Mouse (Mus musculus) midbrain, postnatal 0 days (tissue): ENCODE results near the gene Kdr. TPM values are rescaled to one million over a fixed set of nuclear protein-coding genes. Genes with fewer than 3 reads are reported as not detected.
"Not testable (repeated sequence)": the region's sequence is repeated elsewhere in the genome, so short reads cannot be mapped to it uniquely, and the experiment has no call there.

Experiments
- ATAC-seq: fragments of 200-750 bp; cut with Nextera tagmentation; 2 replicates; pipeline ENCODE4 v1.8.0; 2017; ENCODE audit warnings: moderate number of reproducible peaks, mild to moderate bottlenecking, moderate TSS enrichment, moderate library complexity; ENCODE audit not compliant: low FRiP score
- DNase-seq: peaks from one replicate; pipeline ENCODE4 v3.0.0-alpha.2; 2015; ENCODE audit warnings: low spot score
- H3K27ac ChIP-seq: fragments of 300-500 bp; sonication (generic); 2 replicates; pipeline ENCODE4 v1.5.1; 2014; ENCODE audit warnings: low read depth, mild to moderate bottlenecking, low read length, mixed read lengths
- H3K27me3 ChIP-seq: fragments of 300-500 bp; sonication (generic); 2 replicates; pipeline ENCODE4 v1.6.1; 2014; ENCODE audit warnings: low read length, control low read depth, mixed read lengths; ENCODE audit not compliant: insufficient read depth
- H3K36me3 ChIP-seq: fragments of 300-500 bp; sonication (generic); 2 replicates; pipeline ENCODE4 v1.6.1; 2014; ENCODE audit warnings: low read length, control low read depth, mixed read lengths; ENCODE audit not compliant: insufficient read depth
- H3K4me1 ChIP-seq: fragments of 300-500 bp; sonication (generic); 2 replicates; pipeline ENCODE4 v1.6.1; 2014; ENCODE audit warnings: mild to moderate bottlenecking, control low read depth, antibody characterized with exemption, low read length, mixed read lengths; ENCODE audit not compliant: insufficient read depth
- H3K4me2 ChIP-seq: fragments of 300-500 bp; sonication (generic); 2 replicates; pipeline ENCODE4 v1.6.1; 2014; ENCODE audit warnings: low read depth, mild to moderate bottlenecking, low read length, mixed read lengths; ENCODE audit not compliant: poor library complexity, severe bottlenecking
- H3K4me3 ChIP-seq: fragments of 300-500 bp; sonication (generic); 2 replicates; pipeline ENCODE4 v1.5.1; 2014; ENCODE audit warnings: low read depth, mild to moderate bottlenecking, low read length, moderate library complexity
- H3K9ac ChIP-seq: fragments of 300-500 bp; sonication (generic); replicated peaks from 2 replicates; pipeline ENCODE4 v1.6.1; 2014; ENCODE audit warnings: mild to moderate bottlenecking, low read length, moderate library complexity, mixed read lengths; ENCODE audit not compliant: poor library complexity, severe bottlenecking
- H3K9me3 ChIP-seq: fragments of 300-500 bp; sonication (generic); 2 replicates; pipeline ENCODE4 v1.6.1; 2016; ENCODE audit warnings: low read length, control low read depth
- CTCF ChIP-seq: IDR thresholded peaks from 2 replicates; pipeline ENCODE4 v1.5.1; 2016; ENCODE audit warnings: antibody characterized with exemption, mild to moderate bottlenecking
- WGBS: fragments of 180-500 bp; shearing (Covaris S2); extraction: QIAGEN DNeasy Blood & Tissue Kit; methylation state at CpG from one replicate; pipeline ENCODE4 v1.1.7; 2014; 5-methylcytosine and 5-hydroxymethylcytosine counted together
- polyA plus RNA-seq: library from polyadenylated mRNA; unstranded; fragments of >200 nt; fragmentation: Nextera tagmentation; extraction: Ambion mirVana; gene quantifications from 2 replicates; pipeline ENCODE4 v1.2.1, GENCODE M21; 2015
- total RNA-seq: library from RNA; depleted of rRNA; stranded (reverse); fragments of >200 nt; gene quantifications from 2 replicates; pipeline ENCODE4 v1.2.3, GENCODE M21; 2014

The Kdr gene
- total and polyA plus RNA-seq, 2 experiments from 2014 or later, result 11.6 to 19.1 TPM

DNA sequence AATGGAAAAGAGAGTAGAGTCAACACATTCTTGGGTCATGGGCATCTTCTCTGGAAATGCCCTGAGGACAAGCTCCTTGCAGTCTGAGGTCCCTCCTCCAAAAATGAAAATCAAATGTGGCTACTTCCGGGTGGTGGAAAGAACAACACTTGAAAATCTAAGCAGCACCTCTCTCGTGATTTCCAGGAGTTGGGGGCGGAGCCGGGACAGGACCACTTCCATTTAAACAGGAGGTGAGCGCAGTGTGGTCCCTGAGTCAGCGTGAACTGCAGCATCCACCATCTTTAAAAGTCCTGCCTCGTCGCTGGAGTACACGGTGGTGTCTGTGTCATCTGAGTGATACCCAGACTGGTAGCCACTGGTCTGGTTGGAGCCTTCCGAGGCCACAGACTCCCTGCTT, 44.1 kb downstream of the Kdr start:
- H3K4me3 ChIP-seq, result no peak overlapping the region
- no peak for TF ChIP-seq CTCF
- 84% methylated on average over 10 of the region's 10 CpGs for WGBS
- H3K36me3 ChIP-seq, result no peaks in the 10 kb centered on the region
- ATAC-seq (no peak), DNase-seq (no peak)
- no peaks in the 10 kb centered on the region for H3K27me3 ChIP-seq
- H3K4me1 ChIP-seq, result no peaks in the 10 kb centered on the region
- H3K27ac ChIP-seq, result no peak overlapping the region
- H3K9ac ChIP-seq, result no peak overlapping the region
- H3K4me2 ChIP-seq, result no peak overlapping the region
- H3K9me3 ChIP-seq, result no peaks in the 10 kb centered on the region

DNA sequence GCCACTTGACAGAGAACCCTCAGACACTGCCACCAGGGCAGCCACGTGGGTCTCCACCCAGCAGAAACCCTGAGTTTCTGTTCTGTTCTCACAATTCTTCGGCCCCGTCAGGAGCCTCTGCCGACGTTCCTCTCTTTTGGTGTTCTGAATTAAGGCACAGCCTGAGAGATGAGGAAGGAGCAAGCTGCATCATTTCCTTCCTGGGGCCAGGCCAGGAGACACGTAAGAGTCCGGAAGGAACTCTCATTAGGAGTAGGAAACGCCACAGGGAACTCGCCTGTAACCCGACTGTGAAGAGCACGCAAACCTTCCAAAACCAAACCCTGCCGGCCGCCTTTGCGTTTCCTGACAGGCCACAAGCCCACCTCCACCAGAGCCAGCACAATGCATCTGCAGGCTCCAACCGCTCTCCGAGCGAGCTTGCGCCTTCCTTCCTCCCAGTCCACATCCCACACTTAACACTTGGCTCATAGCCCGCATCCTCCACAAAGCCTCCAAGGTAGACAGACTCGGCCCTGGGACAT, 44.7 kb downstream of the Kdr start:
- Histone ChIP-seq H3K4me3 (no peak overlapping the region), H3K27me3 (no peaks in the 10 kb centered on the region), H3K9ac (no peak overlapping the region), H3K9me3 (no peaks in the 10 kb centered on the region), H3K27ac (no peak overlapping the region), H3K4me2 (no peak overlapping the region), H3K36me3 (no peaks in the 10 kb centered on the region), H3K4me1 (no peaks in the 10 kb centered on the region)
- TF ChIP-seq CTCF, result no peak
- 88% methylated on average over 20 of the region's 20 CpGs for WGBS
- DNase-seq (no peak), ATAC-seq (no peak)

DNA sequence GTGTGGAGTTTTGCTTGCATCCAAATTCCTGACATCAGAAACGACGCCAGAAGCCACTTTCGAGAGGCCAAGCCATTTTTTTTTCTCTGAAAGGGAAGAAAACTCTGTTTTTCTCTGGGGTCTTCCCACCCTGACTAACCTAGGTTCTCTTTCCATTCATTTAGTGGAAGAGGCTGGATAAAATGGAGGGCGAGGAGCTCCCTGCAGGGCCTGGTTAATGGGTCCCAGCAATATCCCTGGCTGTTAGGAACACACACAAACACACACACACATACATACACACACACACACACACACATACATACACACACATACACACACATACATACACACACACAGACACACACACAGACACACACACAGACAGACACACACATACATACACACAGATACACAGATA, 46.8 kb downstream of the Kdr start:
- not testable (repeated sequence) for H3K9ac ChIP-seq, H3K27ac ChIP-seq, H3K4me2 ChIP-seq, H3K9me3 ChIP-seq, H3K4me3 ChIP-seq, DNase-seq, ATAC-seq, H3K36me3 ChIP-seq, H3K27me3 ChIP-seq, H3K4me1 ChIP-seq
- 93% methylated on average over 4 of the region's 4 CpGs for WGBS

DNA sequence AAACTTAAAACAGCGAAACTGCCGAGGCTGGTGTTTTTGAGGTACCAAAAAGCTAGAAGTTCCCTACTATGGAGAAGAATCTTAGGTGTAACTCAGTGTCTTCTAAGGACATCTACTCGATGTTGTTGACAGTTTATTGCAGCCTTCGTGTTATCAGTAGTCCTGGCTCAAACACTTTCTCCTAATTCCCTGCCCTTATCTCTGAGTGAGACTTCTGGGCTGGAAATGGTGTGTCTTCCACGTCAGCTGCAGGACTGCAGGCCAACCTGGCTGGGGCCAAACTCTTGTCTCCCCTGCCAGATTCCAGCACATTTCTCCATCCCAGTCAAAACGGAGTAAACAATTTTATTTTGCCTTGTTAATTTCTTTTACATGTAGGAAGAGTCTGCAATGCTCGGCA, 48.3 kb downstream of the Kdr start:
- H3K9ac ChIP-seq, result no peak overlapping the region
- H3K9me3 ChIP-seq, result no peaks in the 10 kb centered on the region
- no peaks in the 10 kb centered on the region for H3K27me3 ChIP-seq
- TF ChIP-seq CTCF, result no peak
- DNase-seq (no peak), ATAC-seq (no peak)
- no peaks in the 10 kb centered on the region for H3K36me3 ChIP-seq
- H3K4me2 ChIP-seq, result no peak overlapping the region
- H3K4me3 ChIP-seq, result no peak overlapping the region
- no peak overlapping the region for H3K27ac ChIP-seq
- 85% methylated on average over 7 of the region's 7 CpGs for WGBS
- no peaks in the 10 kb centered on the region for H3K4me1 ChIP-seq

DNA sequence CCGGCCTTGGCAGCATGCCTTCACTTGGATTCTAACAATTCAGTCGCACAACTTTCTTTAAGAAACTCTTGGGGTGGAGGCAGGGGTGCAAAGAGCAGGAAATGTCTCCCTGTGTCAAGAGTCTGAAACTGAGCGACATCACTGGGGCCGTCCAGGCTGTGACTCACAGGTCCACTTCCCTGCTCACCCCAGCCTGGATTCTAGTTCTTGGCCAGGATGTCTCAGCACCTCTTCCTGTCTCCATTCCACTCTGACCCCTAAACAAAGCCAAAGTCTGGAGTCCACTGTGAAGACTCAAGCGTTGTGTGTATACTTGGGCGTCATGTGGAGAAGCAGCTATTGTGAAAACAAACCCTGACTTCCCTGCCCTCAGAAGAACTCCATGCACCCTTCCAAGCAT, 55.6 kb downstream of the Kdr start:
- ATAC-seq (no peak), DNase-seq (no peak)
- Histone ChIP-seq H3K27me3 (no peaks in the 10 kb centered on the region), H3K4me1 (no peaks in the 10 kb centered on the region), H3K36me3 (no peaks in the 10 kb centered on the region), H3K4me2 (no peak overlapping the region), H3K9ac (no peak overlapping the region), H3K27ac (no peak overlapping the region), H3K9me3 (no peaks in the 10 kb centered on the region), H3K4me3 (no peak overlapping the region)
- WGBS, result 86% methylated on average over 6 of the region's 6 CpGs
- no peak for TF ChIP-seq CTCF

DNA sequence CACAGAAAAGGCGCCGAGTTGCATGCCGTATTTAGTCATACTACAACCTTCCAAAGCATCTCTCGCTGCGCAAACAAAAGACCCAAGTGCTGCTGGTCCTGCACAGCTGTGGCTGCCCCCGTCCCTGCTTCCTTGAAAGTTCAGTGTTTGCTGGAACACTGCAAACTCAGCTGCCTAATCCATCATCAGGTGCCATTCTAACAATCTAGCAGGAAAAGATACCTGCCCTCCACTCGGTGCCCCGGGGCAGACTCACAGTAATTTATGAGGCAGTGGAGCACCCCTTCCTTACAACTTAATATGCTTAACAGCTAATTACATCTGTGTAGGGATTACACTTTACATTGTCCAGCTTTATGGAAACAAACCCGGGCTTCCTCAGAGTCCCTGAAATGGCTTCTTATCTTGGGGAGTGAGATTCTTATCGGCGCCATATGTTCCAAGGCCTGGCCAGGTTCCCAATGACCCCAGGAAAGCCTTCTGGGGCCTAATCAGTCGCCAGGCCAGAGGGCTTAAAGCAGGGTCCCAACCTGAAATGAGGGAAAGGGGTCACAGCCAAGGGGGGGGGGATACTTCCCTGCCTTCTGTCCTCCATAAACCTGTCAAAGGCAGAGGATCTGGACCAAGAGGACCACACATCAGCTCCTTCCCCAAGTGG, 56.4 kb downstream of the Kdr start:
- Histone ChIP-seq H3K36me3 (no peaks in the 10 kb centered on the region), H3K27ac (no peak overlapping the region), H3K27me3 (no peaks in the 10 kb centered on the region), H3K9me3 (no peaks in the 10 kb centered on the region), H3K4me2 (no peak overlapping the region), H3K4me3 (no peak overlapping the region), H3K9ac (no peak overlapping the region), H3K4me1 (no peaks in the 10 kb centered on the region)
- TF ChIP-seq CTCF, result no peak
- WGBS, result 70% methylated on average over 12 of the region's 12 CpGs
- DNase-seq (no peak), ATAC-seq (no peak)
